Comparison of ENCODE assay signal across 8 mouse cellular contexts in genomic region chr13:109260220-109260795, GRCm38 (mm10).
DNase-seq lines count a peak whose midpoint lies in the region; ATAC-seq lines count a peak whose summit lies in the region.

No protein-coding gene starts in this region.

- H3K9me3 ChIP-seq in embryonic facial prominence, embryonic 12.5 days: no peaks in the 10 kb centered on the region
- H3K9me3 ChIP-seq in limb, embryonic 15.5 days: no peaks in the 10 kb centered on the region
- no peaks in the 10 kb centered on the region for H3K9me3 ChIP-seq in midbrain, embryonic 15.5 days

- H3K4me2 ChIP-seq in embryonic facial prominence, embryonic 12.5 days (replicated peaks): peak overlapping the region; percentile 73
- H3K4me2 ChIP-seq in limb, embryonic 15.5 days: peak overlapping the region; percentile 85
- peak overlapping the region; percentile 60 for H3K4me2 ChIP-seq in midbrain, embryonic 15.5 days

- peak; percentile 90 for ATAC-seq in embryonic facial prominence, embryonic 12.5 days (ENCODE audit: insufficient number of reproducible peaks, insufficient read depth, low FRiP score, low TSS enrichment)
- ATAC-seq in limb, embryonic 15.5 days (ENCODE audit: insufficient number of reproducible peaks, low FRiP score, low TSS enrichment, low read depth): peak; percentile 83; the same call in 1 of the 2 replicates
- peak; percentile 91 for ATAC-seq in midbrain, embryonic 15.5 days (replicated peaks)

- no peaks in the 10 kb centered on the region for H3K27me3 ChIP-seq in embryonic facial prominence, embryonic 12.5 days
- no peaks in the 10 kb centered on the region for H3K27me3 ChIP-seq in limb, embryonic 15.5 days
- H3K27me3 ChIP-seq in midbrain, embryonic 15.5 days (replicated peaks): no peaks in the 10 kb centered on the region

- H3K4me1 ChIP-seq in embryonic facial prominence, embryonic 12.5 days: peaks cover under 1% of the 10 kb centered on the region; the same call in 1 of the 2 replicates
- H3K4me1 ChIP-seq in limb, embryonic 15.5 days: peaks cover 6% of the 10 kb centered on the region; the same call in 1 of the 2 replicates
- peaks cover 7% of the 10 kb centered on the region; the same call in 1 of the 2 replicates for H3K4me1 ChIP-seq in midbrain, embryonic 15.5 days

- peak overlapping the region; percentile 64 for H3K9ac ChIP-seq in embryonic facial prominence, embryonic 12.5 days
- peak overlapping the region; percentile 50 for H3K9ac ChIP-seq in limb, embryonic 15.5 days
- peak overlapping the region; percentile 34 for H3K9ac ChIP-seq in midbrain, embryonic 15.5 days

- DNase-seq in 3134 (ENCODE audit: extremely low read depth, insufficient read length, low spot score): peak; percentile 74
- DNase-seq in adrenal gland, postnatal 14 days: peak; percentile 77
- peak; percentile 38 for DNase-seq in heart, adult 8-10 months (ENCODE audit: low spot score)
- DNase-seq in kidney, adult 8-10 months: peak; percentile 89 to 95
- peak; percentile 76 for DNase-seq in testis, postnatal 10 days (ENCODE audit: low spot score)

- H3K4me3 ChIP-seq in embryonic facial prominence, embryonic 12.5 days: peak overlapping the region; percentile 49
- peak overlapping the region; percentile 54 for H3K4me3 ChIP-seq in limb, embryonic 15.5 days
- peak overlapping the region; percentile 41 for H3K4me3 ChIP-seq in midbrain, embryonic 15.5 days

- peak overlapping the region; percentile 86 for H3K27ac ChIP-seq in embryonic facial prominence, embryonic 12.5 days
- H3K27ac ChIP-seq in limb, embryonic 15.5 days: peak overlapping the region; percentile 85
- H3K27ac ChIP-seq in midbrain, embryonic 15.5 days: peak overlapping the region; percentile 34

- no peaks in the 10 kb centered on the region for H3K36me3 ChIP-seq in embryonic facial prominence, embryonic 12.5 days
- H3K36me3 ChIP-seq in limb, embryonic 15.5 days: no peaks in the 10 kb centered on the region
- H3K36me3 ChIP-seq in midbrain, embryonic 15.5 days (replicated peaks): no peaks in the 10 kb centered on the region

- under 1% methylated on average over 23 of the region's 23 CpGs for WGBS in embryonic facial prominence, embryonic 12.5 days
- WGBS in limb, embryonic 15.5 days: under 1% methylated on average over 23 of the region's 23 CpGs
- under 1% methylated on average over 23 of the region's 23 CpGs for WGBS in midbrain, embryonic 15.5 days

Comparison
In these comparisons a context has a peak if more than half of its experiments do, and no peak if none do; other contexts are left out.
1. Peak in every context shown above with its lines: DNase-seq, ATAC-seq, H3K4me3 ChIP-seq and H3K27ac ChIP-seq.
2. DNase-seq: peak in every context shown above with its lines; median percentile 92 in kidney, adult 8-10 months; 77 in adrenal gland, postnatal 14 days; 76 in testis, postnatal 10 days; 74 in 3134; 38 in heart, adult 8-10 months.
3. H3K27ac ChIP-seq: peak in every context shown above with its lines; median percentile 86 in embryonic facial prominence, embryonic 12.5 days; 85 in limb, embryonic 15.5 days; 34 in midbrain, embryonic 15.5 days.